Mouse (Mus musculus) neural tube, embryonic 15.5 days (tissue): ENCODE data around the gene Fkbp10. TPM values are rescaled to one million over a fixed set of nuclear protein-coding genes. Genes with fewer than 3 reads are reported as not detected.

ENCODE experiments used
- ATAC-seq: fragments of 200-750 bp; cut with Nextera tagmentation; 2 replicates; pipeline ENCODE4 v1.8.0; 2017; ENCODE audit warnings: mild to moderate bottlenecking, moderate TSS enrichment, moderate library complexity; ENCODE audit not compliant: low FRiP score
- H3K27ac ChIP-seq: fragments of 300-500 bp; sonication (generic); replicated peaks from 2 replicates; pipeline ENCODE4 v1.5.1; 2015; ENCODE audit warnings: mild to moderate bottlenecking, inconsistent platforms
- H3K27me3 ChIP-seq: fragments of 300-500 bp; sonication (generic); replicated peaks from 2 replicates; pipeline ENCODE4 v1.6.1; 2015; ENCODE audit warnings: inconsistent platforms
- H3K36me3 ChIP-seq: fragments of 300-500 bp; sonication (generic); 2 replicates; pipeline ENCODE4 v1.6.1; 2015; ENCODE audit warnings: inconsistent platforms
- H3K4me1 ChIP-seq: fragments of 300-500 bp; sonication (generic); 2 replicates; pipeline ENCODE4 v1.6.1; 2015; ENCODE audit warnings: inconsistent platforms
- H3K4me2 ChIP-seq: fragments of 300-500 bp; sonication (generic); 2 replicates; pipeline ENCODE4 v1.6.1; 2015; ENCODE audit warnings: inconsistent platforms, mild to moderate bottlenecking, moderate library complexity
- H3K4me3 ChIP-seq: fragments of 300-500 bp; sonication (generic); replicated peaks from 2 replicates; pipeline ENCODE4 v1.5.1; 2015; ENCODE audit warnings: mild to moderate bottlenecking, inconsistent platforms
- H3K9ac ChIP-seq: fragments of 300-500 bp; sonication (generic); replicated peaks from 2 replicates; pipeline ENCODE4 v1.6.1; 2015; ENCODE audit warnings: mild to moderate bottlenecking, inconsistent platforms
- H3K9me3 ChIP-seq: fragments of 300-500 bp; sonication (generic); replicated peaks from 2 replicates; pipeline ENCODE4 v1.6.1; 2016; ENCODE audit warnings: inconsistent platforms
- WGBS: fragments of 180-500 bp; shearing (Covaris S2); methylation state at CpG from one replicate; pipeline ENCODE4 v1.1.7; 2015; ENCODE audit warnings: mixed read lengths; 5-methylcytosine and 5-hydroxymethylcytosine counted together
- polyA plus RNA-seq: library from polyadenylated mRNA; unstranded; fragments of >200 nt; fragmentation: Nextera tagmentation; extraction: Ambion mirVana; gene quantifications from 2 replicates; pipeline ENCODE4 v1.2.1, GENCODE M21; 2015

Fkbp10 gene
- polyA plus RNA-seq, 1 experiment from 2014 or later, result 29.8 TPM

- no peak for ATAC-seq
- no peaks in the 10 kb centered on the region for H3K27me3 ChIP-seq
- 86% methylated on average over 6 of the region's 6 CpGs for WGBS
Observed at GRCm38 (mm10) chr11:100442625-100443024, 27.1 kb downstream of the Fkbp10 start.

GRCm38 (mm10) chr11:100457247-100457646 lies 41.8 kb downstream of the Fkbp10 start:
- no peak overlapping the region for H3K4me3 ChIP-seq
- peaks cover 40% of the 10 kb centered on the region for H3K36me3 ChIP-seq
- H3K4me1 ChIP-seq, result no peaks in the 10 kb centered on the region
- no peak overlapping the region for H3K9ac ChIP-seq
- no peak for ATAC-seq
- H3K4me2 ChIP-seq, result no peak overlapping the region
- no peaks in the 10 kb centered on the region for H3K9me3 ChIP-seq
- no peaks in the 10 kb centered on the region for H3K27me3 ChIP-seq
- no peak overlapping the region for H3K27ac ChIP-seq
- 89% methylated on average over 4 of the region's 4 CpGs for WGBS

More at GRCm38 (mm10) chr11:100442625-100443024, 27.1 kb downstream of the Fkbp10 start:
- H3K4me1 ChIP-seq, result peaks cover 25% of the 10 kb centered on the region
- H3K27ac ChIP-seq, result no peak overlapping the region
- H3K36me3 ChIP-seq, result 0 out of 2 replicates have a peak, but pooled peaks cover 3% of the 10 kb centered on the region
- H3K4me3 ChIP-seq, result no peak overlapping the region
- H3K9ac ChIP-seq, result no peak overlapping the region
- no peak overlapping the region for H3K4me2 ChIP-seq
- H3K9me3 ChIP-seq, result no peaks in the 10 kb centered on the region

GRCm38 (mm10) chr11:100457711-100458110 lies 42.2 kb downstream of the Fkbp10 start:
- Histone ChIP-seq H3K27ac (no peak overlapping the region), H3K36me3 (peaks cover 44% of the 10 kb centered on the region), H3K4me1 (no peaks in the 10 kb centered on the region), H3K9ac (no peak overlapping the region), H3K4me2 (no peak overlapping the region), H3K27me3 (no peaks in the 10 kb centered on the region), H3K4me3 (no peak overlapping the region), H3K9me3 (no peaks in the 10 kb centered on the region)
- ATAC-seq, result no peak
- 95% methylated on average over 5 of the region's 5 CpGs for whole genome bisulfite sequencing

- Histone ChIP-seq H3K4me3 (no peak overlapping the region), H3K4me1 (peaks cover 3% of the 10 kb centered on the region; the same call in 1 of the 2 replicates), H3K9me3 (no peaks in the 10 kb centered on the region), H3K9ac (no peak overlapping the region), H3K4me2 (no peak overlapping the region), H3K27me3 (no peaks in the 10 kb centered on the region), H3K27ac (no peak overlapping the region), H3K36me3 (peaks cover 35% of the 10 kb centered on the region)
- no peak for ATAC-seq
- 92% methylated on average over 10 of the region's 10 CpGs for WGBS
Observed at GRCm38 (mm10) chr11:100462699-100463098, 47.2 kb downstream of the Fkbp10 start.

GRCm38 (mm10) chr11:100465229-100465792 lies 49.8 kb downstream of the Fkbp10 start:
- Histone ChIP-seq H3K36me3 (peaks cover 22% of the 10 kb centered on the region), H3K27me3 (no peaks in the 10 kb centered on the region), H3K4me1 (peaks cover 18% of the 10 kb centered on the region), H3K4me2 (no peak overlapping the region), H3K4me3 (no peak overlapping the region), H3K27ac (no peak overlapping the region), H3K9ac (no peak overlapping the region), H3K9me3 (no peaks in the 10 kb centered on the region)
- 93% methylated on average over 1 of the region's 1 CpGs for WGBS
- no peak for ATAC-seq

GRCm38 (mm10) chr11:100465833-100466232 lies 50.3 kb downstream of the Fkbp10 start:
- peaks cover 22% of the 10 kb centered on the region for H3K36me3 ChIP-seq
- WGBS, result 82% methylated on average over 1 of the region's 1 CpGs
- no peak overlapping the region for H3K27ac ChIP-seq
- H3K27me3 ChIP-seq, result no peaks in the 10 kb centered on the region
- H3K4me1 ChIP-seq, result peaks cover 24% of the 10 kb centered on the region
- no peak overlapping the region for H3K4me2 ChIP-seq
- H3K9me3 ChIP-seq, result no peaks in the 10 kb centered on the region
- no peak overlapping the region for H3K9ac ChIP-seq
- no peak for ATAC-seq
- H3K4me3 ChIP-seq, result no peak overlapping the region

GRCm38 (mm10) chr11:100471352-100472196 lies 56.1 kb downstream of the Fkbp10 start:
- H3K9me3 ChIP-seq, result no peaks in the 10 kb centered on the region
- peak overlapping the region; percentile 91 for H3K4me3 ChIP-seq
- WGBS, result 3% methylated on average over 30 of the region's 30 CpGs
- H3K9ac ChIP-seq, result peak overlapping the region; percentile 93
- peaks cover 10% of the 10 kb centered on the region for H3K36me3 ChIP-seq
- H3K27ac ChIP-seq, result peak overlapping the region; percentile 92
- H3K4me1 ChIP-seq, result peaks cover 27% of the 10 kb centered on the region
- ATAC-seq, result peak; percentile 42
- peak overlapping the region; percentile 61 for H3K4me2 ChIP-seq
- H3K27me3 ChIP-seq, result no peaks in the 10 kb centered on the region

GRCm38 (mm10) chr11:100472197-100472934 lies 56.9 kb downstream of the Fkbp10 start, which contains the start of gene Klhl11:
Gene Klhl11 (minus strand): TSS chr11:100472741.
- H3K36me3 ChIP-seq, result peaks cover 16% of the 10 kb centered on the region
- WGBS, result 0% methylated on average over 82 of the region's 83 CpGs
- H3K9ac ChIP-seq, result peak within 1 kb of the TSS; percentile 93
- H3K9me3 ChIP-seq, result no peaks in the 10 kb centered on the region
- H3K4me1 ChIP-seq, result peaks cover 27% of the 10 kb centered on the region
- ATAC-seq, result peak; percentile 92
- no peaks in the 10 kb centered on the region for H3K27me3 ChIP-seq
- H3K4me3 ChIP-seq, result peak within 1 kb of the TSS; percentile 91
- peak within 1 kb of the TSS; percentile 92 for H3K27ac ChIP-seq
- H3K4me2 ChIP-seq, result peak within 1 kb of the TSS; percentile 61

- no peaks in the 10 kb centered on the region for H3K9me3 ChIP-seq
- ATAC-seq, result 0 out of 2 replicates have a peak, but pooled peaks have one; percentile 17
- no peaks in the 10 kb centered on the region for H3K27me3 ChIP-seq
- peak overlapping the region; percentile 91 for H3K4me3 ChIP-seq
- no peak overlapping the region for H3K9ac ChIP-seq
- H3K4me2 ChIP-seq, result peak overlapping the region; percentile 61
- peaks cover 19% of the 10 kb centered on the region for H3K36me3 ChIP-seq
- peaks cover 27% of the 10 kb centered on the region for H3K4me1 ChIP-seq
- WGBS, result 35% methylated on average over 5 of the region's 5 CpGs
- H3K27ac ChIP-seq, result no peak overlapping the region; the same call in 1 of the 2 replicates
Observed at GRCm38 (mm10) chr11:100472935-100473295, 57.4 kb downstream of the Fkbp10 start.
